Mouse (Mus musculus) stomach, embryonic 16.5 days (tissue): Measurements from ENCODE around the gene Thsd4. TPM values are rescaled to one million over a fixed set of nuclear protein-coding genes. Genes with fewer than 3 reads are reported as not detected.

Experiments used
- ATAC-seq: fragments of 200-750 bp; cut with Nextera tagmentation; 2 replicates; pipeline ENCODE4 v1.8.0; 2017; ENCODE audit warnings: moderate number of reproducible peaks, moderate TSS enrichment; ENCODE audit not compliant: insufficient read depth, low FRiP score
- H3K27ac ChIP-seq: fragments of 300-500 bp; sonication (generic); 2 replicates; pipeline ENCODE4 v1.5.1; 2014; ENCODE audit warnings: low read length
- H3K27me3 ChIP-seq: fragments of 300-500 bp; sonication (generic); 2 replicates; pipeline ENCODE4 v1.6.1; 2014; ENCODE audit warnings: low read length, control low read depth, mixed read lengths; ENCODE audit not compliant: control insufficient read depth, insufficient read depth
- H3K36me3 ChIP-seq: fragments of 300-500 bp; sonication (generic); 2 replicates; pipeline ENCODE4 v1.6.1; 2014; ENCODE audit warnings: low read length; ENCODE audit not compliant: control insufficient read depth, insufficient read depth
- H3K4me1 ChIP-seq: fragments of 300-500 bp; sonication (generic); 2 replicates; pipeline ENCODE4 v1.6.1; 2014; ENCODE audit warnings: low read length, control low read depth, mixed read lengths; ENCODE audit not compliant: control insufficient read depth, insufficient read depth
- H3K4me2 ChIP-seq: fragments of 300-500 bp; sonication (generic); 2 replicates; pipeline ENCODE4 v1.6.1; 2014; ENCODE audit warnings: low read depth, low read length, mixed read lengths
- H3K4me3 ChIP-seq: fragments of 300-500 bp; sonication (generic); replicated peaks from 2 replicates; pipeline ENCODE4 v1.5.1; 2014; ENCODE audit warnings: mild to moderate bottlenecking, low read length
- H3K9ac ChIP-seq: fragments of 300-500 bp; sonication (generic); 2 replicates; pipeline ENCODE4 v1.6.1; 2014; ENCODE audit warnings: low read length
- H3K9me3 ChIP-seq: fragments of 300-500 bp; sonication (generic); replicated peaks from 2 replicates; pipeline ENCODE4 v1.6.1; 2016; ENCODE audit warnings: low read length, control low read depth; ENCODE audit not compliant: control insufficient read depth
- WGBS: fragments of 180-500 bp; shearing (Covaris S2); extraction: QIAGEN DNeasy Blood & Tissue Kit; methylation state at CpG from one replicate; pipeline ENCODE4 v1.1.7; 2014; 5-methylcytosine and 5-hydroxymethylcytosine counted together
- polyA plus RNA-seq: library from polyadenylated mRNA; unstranded; fragments of >200 nt; fragmentation: Nextera tagmentation; extraction: Ambion mirVana; gene quantifications from 2 replicates; pipeline ENCODE4 v1.2.1, GENCODE M21; 2015

Thsd4 gene
- polyA plus RNA-seq, 1 experiment from 2014 or later = 18.7 TPM

DNA sequence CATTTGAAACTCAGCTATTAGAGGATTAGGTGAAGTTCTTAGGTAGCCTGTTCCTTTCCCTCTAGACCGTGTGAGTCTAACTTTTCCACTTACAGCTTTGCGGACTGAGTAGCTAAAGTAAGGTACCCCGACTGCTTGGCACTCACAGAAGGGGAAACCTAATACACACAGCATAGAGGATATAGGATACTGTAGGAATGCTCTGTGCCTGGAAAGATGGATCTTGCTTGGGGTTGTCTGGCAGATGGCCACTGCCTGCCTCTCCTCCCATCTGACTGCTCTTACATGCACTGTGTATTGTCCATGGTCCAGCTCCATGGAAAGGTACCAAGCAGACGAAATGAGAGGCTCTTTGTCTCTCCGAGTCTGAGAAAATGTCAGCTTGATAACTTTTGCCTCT lies 530.4 kb downstream of the Thsd4 start:
- H3K4me2 ChIP-seq = no peak overlapping the region
- no peaks in the 10 kb centered on the region for H3K27me3 ChIP-seq
- H3K9ac ChIP-seq = no peak overlapping the region
- no peak overlapping the region for H3K27ac ChIP-seq
- no peaks in the 10 kb centered on the region for H3K4me1 ChIP-seq
- no peak overlapping the region for H3K4me3 ChIP-seq
- WGBS = 68% methylated on average over 5 of the region's 5 CpGs
- ATAC-seq = no peak
- H3K36me3 ChIP-seq = 0 out of 2 replicates have a peak, but pooled peaks cover 1% of the 10 kb centered on the region
- no peaks in the 10 kb centered on the region for H3K9me3 ChIP-seq

DNA sequence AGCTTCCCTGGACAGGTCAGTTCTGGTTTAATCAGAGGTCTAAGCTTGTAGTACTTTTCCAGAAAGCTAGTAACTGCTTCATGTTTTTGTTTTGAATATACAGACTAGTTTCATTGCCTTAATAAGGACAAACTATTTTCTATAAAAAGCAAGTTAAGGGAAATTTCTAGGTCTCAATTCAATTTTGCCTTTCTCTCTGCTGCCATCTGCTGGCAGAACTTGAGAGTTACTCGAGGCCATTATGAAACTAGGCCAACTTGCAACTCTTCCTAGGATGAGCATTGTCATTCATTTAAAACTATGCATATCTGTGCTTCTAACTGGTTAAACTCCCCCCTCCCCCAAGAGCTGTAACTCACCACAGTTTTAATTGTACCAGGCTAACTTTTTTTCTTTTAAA lies 532.0 kb downstream of the Thsd4 start:
- no peak overlapping the region for H3K4me2 ChIP-seq
- no peaks in the 10 kb centered on the region for H3K27me3 ChIP-seq
- no peak overlapping the region for H3K9ac ChIP-seq
- H3K9me3 ChIP-seq = no peaks in the 10 kb centered on the region
- H3K27ac ChIP-seq = no peak overlapping the region
- no peaks in the 10 kb centered on the region for H3K4me1 ChIP-seq
- H3K36me3 ChIP-seq = no peaks in the 10 kb centered on the region
- WGBS = 0% methylated on average over 1 of the region's 1 CpGs
- no peak for ATAC-seq
- no peak overlapping the region for H3K4me3 ChIP-seq

- no peaks in the 10 kb centered on the region for H3K4me1 ChIP-seq
- no peaks in the 10 kb centered on the region for H3K27me3 ChIP-seq
- ATAC-seq = no peak
- no peaks in the 10 kb centered on the region for H3K9me3 ChIP-seq
- H3K36me3 ChIP-seq = no peaks in the 10 kb centered on the region
- no peak overlapping the region for H3K27ac ChIP-seq
- no peak overlapping the region for H3K9ac ChIP-seq
- H3K4me3 ChIP-seq = no peak overlapping the region
- 68% methylated on average over 3 of the region's 3 CpGs for WGBS
- H3K4me2 ChIP-seq = no peak overlapping the region
Observed at GRCm38 (mm10) chr9:59985900-59986572, 535.8 kb downstream of the Thsd4 start.

GRCm38 (mm10) chr9:59981116-59981515 lies 540.7 kb downstream of the Thsd4 start:
- no peaks in the 10 kb centered on the region for H3K4me1 ChIP-seq
- no peak for ATAC-seq
- no peak overlapping the region for H3K4me3 ChIP-seq
- no peak overlapping the region for H3K27ac ChIP-seq
- H3K36me3 ChIP-seq = no peaks in the 10 kb centered on the region
- no peak overlapping the region for H3K4me2 ChIP-seq
- no peaks in the 10 kb centered on the region for H3K9me3 ChIP-seq
- WGBS = 57% methylated on average over 2 of the region's 2 CpGs
- no peaks in the 10 kb centered on the region for H3K27me3 ChIP-seq
- H3K9ac ChIP-seq = no peak overlapping the region

GRCm38 (mm10) chr9:59971263-59971662 lies 550.6 kb downstream of the Thsd4 start:
- ATAC-seq = no peak
- no peak overlapping the region for H3K4me2 ChIP-seq
- H3K27ac ChIP-seq = no peak overlapping the region
- no peaks in the 10 kb centered on the region for H3K36me3 ChIP-seq
- no peak overlapping the region for H3K4me3 ChIP-seq
- no peak overlapping the region for H3K9ac ChIP-seq
- H3K9me3 ChIP-seq = no peaks in the 10 kb centered on the region
- H3K4me1 ChIP-seq = no peaks in the 10 kb centered on the region
- WGBS = 70% methylated on average over 4 of the region's 4 CpGs
- H3K27me3 ChIP-seq = no peaks in the 10 kb centered on the region

DNA sequence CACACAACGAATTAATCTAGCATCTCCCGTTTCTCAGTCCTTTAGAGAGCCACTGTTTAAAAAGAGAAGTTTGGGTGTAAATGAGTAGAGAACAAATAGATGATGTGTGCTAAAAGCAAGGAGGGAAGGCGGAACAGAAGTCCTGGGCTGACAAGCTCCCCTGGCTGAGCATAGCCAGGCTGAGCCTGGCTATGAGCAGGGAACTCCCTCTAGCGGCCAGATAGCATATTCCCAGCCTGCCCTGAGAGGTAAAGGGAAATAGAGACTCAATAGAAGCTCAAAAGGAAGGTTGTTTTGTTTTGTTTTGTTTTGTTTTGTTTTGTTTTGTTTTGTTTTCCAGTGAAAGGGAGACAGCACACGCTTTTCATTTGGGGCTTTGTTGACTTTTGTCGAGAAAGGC lies 552.5 kb downstream of the Thsd4 start:
- Histone ChIP-seq H3K9me3 (no peaks in the 10 kb centered on the region), H3K4me3 (no peak overlapping the region), H3K4me1 (no peaks in the 10 kb centered on the region), H3K36me3 (no peaks in the 10 kb centered on the region), H3K4me2 (no peak overlapping the region), H3K9ac (no peak overlapping the region), H3K27me3 (no peaks in the 10 kb centered on the region), H3K27ac (no peak overlapping the region)
- ATAC-seq = peak; percentile 68
- 25% methylated on average over 6 of the region's 6 CpGs for WGBS

- ATAC-seq = no peak
- H3K4me2 ChIP-seq = no peak overlapping the region
- no peaks in the 10 kb centered on the region for H3K36me3 ChIP-seq
- no peak overlapping the region for H3K9ac ChIP-seq
- no peaks in the 10 kb centered on the region for H3K27me3 ChIP-seq
- H3K27ac ChIP-seq = no peak overlapping the region
- H3K4me1 ChIP-seq = no peaks in the 10 kb centered on the region
- WGBS = 74% methylated on average over 10 of the region's 10 CpGs
- H3K4me3 ChIP-seq = no peak overlapping the region
- no peaks in the 10 kb centered on the region for H3K9me3 ChIP-seq
Observed at GRCm38 (mm10) chr9:59965046-59965445, 556.8 kb downstream of the Thsd4 start.

DNA sequence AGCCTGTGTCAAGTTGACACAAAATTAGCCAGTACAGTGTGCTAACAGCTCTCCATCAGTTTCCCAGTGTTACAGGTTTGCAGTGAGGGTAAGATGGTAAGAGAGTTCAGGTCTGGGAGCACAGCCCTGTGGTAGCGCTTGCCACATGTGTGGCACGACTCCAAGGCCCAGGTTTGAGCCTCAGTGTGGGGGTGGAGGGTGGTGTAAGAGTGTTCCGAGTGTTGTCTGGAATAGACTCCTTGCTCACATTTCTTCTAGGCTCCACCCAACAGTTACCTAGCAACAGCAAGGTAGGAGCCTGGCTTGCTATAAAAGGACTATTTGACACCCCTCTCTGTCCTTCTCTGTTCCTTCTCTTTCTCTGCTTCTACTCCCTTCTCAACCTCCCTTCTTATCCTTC lies 557.5 kb downstream of the Thsd4 start:
- Histone ChIP-seq H3K9me3 (no peaks in the 10 kb centered on the region), H3K4me3 (no peak overlapping the region), H3K27ac (no peak overlapping the region), H3K9ac (no peak overlapping the region), H3K4me1 (no peaks in the 10 kb centered on the region), H3K27me3 (no peaks in the 10 kb centered on the region), H3K4me2 (no peak overlapping the region), H3K36me3 (no peaks in the 10 kb centered on the region)
- WGBS = 48% methylated on average over 3 of the region's 3 CpGs
- no peak for ATAC-seq

- 64% methylated on average over 14 of the region's 14 CpGs for WGBS
- no peak for ATAC-seq
- Histone ChIP-seq H3K27me3 (no peaks in the 10 kb centered on the region), H3K4me1 (no peaks in the 10 kb centered on the region), H3K4me2 (no peak overlapping the region), H3K9me3 (no peaks in the 10 kb centered on the region), H3K9ac (no peak overlapping the region), H3K36me3 (no peaks in the 10 kb centered on the region), H3K4me3 (no peak overlapping the region), H3K27ac (no peak overlapping the region)
Observed at GRCm38 (mm10) chr9:59961201-59961955, 560.5 kb downstream of the Thsd4 start.
